Mouse (Mus musculus) neural tube, embryonic 12.5 days (tissue): ENCODE measurements around the gene Kif15. TPM values are rescaled to one million over a fixed set of nuclear protein-coding genes. Genes with fewer than 3 reads are reported as not detected.

Source experiments
- ATAC-seq: fragments of 200-750 bp; cut with Nextera tagmentation; 2 replicates; pipeline ENCODE4 v1.8.0; 2017; ENCODE audit warnings: low read depth, mild to moderate bottlenecking, moderate TSS enrichment, moderate library complexity; ENCODE audit not compliant: low FRiP score
- H3K27ac ChIP-seq: fragments of 300-500 bp; sonication (generic); 2 replicates; pipeline ENCODE4 v1.5.1; 2016
- H3K27me3 ChIP-seq: fragments of 300-500 bp; sonication (generic); replicated peaks from 2 replicates; pipeline ENCODE4 v1.6.1; 2016; ENCODE audit warnings: mild to moderate bottlenecking
- H3K36me3 ChIP-seq: fragments of 300-500 bp; sonication (generic); 2 replicates; pipeline ENCODE4 v1.6.1; 2016; ENCODE audit warnings: mild to moderate bottlenecking
- H3K4me1 ChIP-seq: fragments of 300-500 bp; sonication (generic); 2 replicates; pipeline ENCODE4 v1.6.1; 2016
- H3K4me2 ChIP-seq: fragments of 300-500 bp; sonication (generic); replicated peaks from 2 replicates; pipeline ENCODE4 v1.6.1; 2016; ENCODE audit warnings: mild to moderate bottlenecking
- H3K4me3 ChIP-seq: fragments of 300-500 bp; sonication (generic); 2 replicates; pipeline ENCODE4 v1.5.1; 2016
- H3K9ac ChIP-seq: fragments of 300-500 bp; sonication (generic); 2 replicates; pipeline ENCODE4 v1.6.1; 2016; ENCODE audit warnings: mild to moderate bottlenecking
- H3K9me3 ChIP-seq: fragments of 300-500 bp; sonication (generic); 2 replicates; pipeline ENCODE4 v1.6.1; 2016; ENCODE audit warnings: mild to moderate bottlenecking
- WGBS: fragments of 180-500 bp; shearing (Covaris S2); methylation state at CpG from one replicate; pipeline ENCODE4 v1.1.7; 2016; 5-methylcytosine and 5-hydroxymethylcytosine counted together
- polyA plus RNA-seq: library from polyadenylated mRNA; unstranded; fragments of >200 nt; fragmentation: Nextera tagmentation; extraction: Ambion mirVana; gene quantifications from 2 replicates; pipeline ENCODE4 v1.2.1, GENCODE M21; 2016

Gene Kif15
- polyA plus RNA-seq, 1 experiment from 2014 or later = 44.0 TPM

- Histone ChIP-seq H3K4me3 (peak overlapping the region; percentile 70), H3K9me3 (no peaks in the 10 kb centered on the region), H3K27me3 (no peaks in the 10 kb centered on the region), H3K27ac (peak overlapping the region; percentile 88; the same call in 1 of the 2 replicates), H3K4me2 (peak overlapping the region; percentile 76), H3K9ac (peak overlapping the region; percentile 80), H3K4me1 (peaks cover 10% of the 10 kb centered on the region; the same call in 1 of the 2 replicates), H3K36me3 (peaks cover 5% of the 10 kb centered on the region)
- 43% methylated on average over 19 of the region's 24 CpGs for WGBS
- peak; percentile 52 for ATAC-seq
Measured at GRCm38 (mm10) chr9:123021636-123022379, 71.0 kb downstream of the Kif15 start.

DNA sequence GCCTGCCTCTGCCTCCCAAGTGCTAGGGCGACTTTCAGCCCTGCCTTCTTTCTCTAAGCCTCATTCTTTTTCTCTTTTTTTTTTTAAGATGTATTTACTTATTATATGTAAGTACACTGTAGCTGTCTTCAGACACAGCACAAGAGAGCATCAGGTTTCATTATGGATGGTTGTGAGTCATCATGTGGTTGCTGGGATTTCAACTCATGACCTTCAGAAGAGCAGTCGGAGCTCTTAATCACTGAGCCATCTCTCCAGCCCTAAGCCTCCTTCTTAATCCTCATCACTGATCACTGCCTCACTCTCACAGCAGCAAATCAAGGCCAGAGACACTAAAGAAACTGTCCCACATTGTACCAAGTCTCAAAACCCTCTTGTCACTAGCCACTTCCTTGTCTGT lies 73.4 kb downstream of the Kif15 start:
- 85% methylated on average over 2 of the region's 2 CpGs for WGBS
- H3K4me3 ChIP-seq = no peak overlapping the region
- H3K9ac ChIP-seq = no peak overlapping the region

GRCm38 (mm10) chr9:123031496-123032246 lies 80.8 kb downstream of the Kif15 start:
- no peaks in the 10 kb centered on the region for H3K36me3 ChIP-seq
- no peak overlapping the region for H3K4me3 ChIP-seq
- WGBS = 85% methylated on average over 13 of the region's 13 CpGs
- H3K9ac ChIP-seq = no peak overlapping the region
- no peak for ATAC-seq
- H3K9me3 ChIP-seq = no peaks in the 10 kb centered on the region
- no peak overlapping the region for H3K4me2 ChIP-seq
- H3K27ac ChIP-seq = no peak overlapping the region
- H3K4me1 ChIP-seq = no peaks in the 10 kb centered on the region
- no peaks in the 10 kb centered on the region for H3K27me3 ChIP-seq

More for the DNA sequence above, 73.4 kb downstream of the Kif15 start:
- H3K4me1 ChIP-seq = peaks cover 10% of the 10 kb centered on the region; the same call in 1 of the 2 replicates
- H3K4me2 ChIP-seq = no peak overlapping the region
- H3K9me3 ChIP-seq = no peaks in the 10 kb centered on the region
- no peaks in the 10 kb centered on the region for H3K27me3 ChIP-seq
- ATAC-seq = no peak
- no peak overlapping the region for H3K27ac ChIP-seq
- no peaks in the 10 kb centered on the region for H3K36me3 ChIP-seq

GRCm38 (mm10) chr9:123034426-123034825 lies 83.6 kb downstream of the Kif15 start, which contains the start of gene Tgm4:
Gene Tgm4, plus strand, starts transcription at chr9:123034726.
- 90% methylated on average over 4 of the region's 4 CpGs for WGBS
- Histone ChIP-seq H3K27ac (no peak within 1 kb of the TSS), H3K36me3 (no peaks in the 10 kb centered on the region), H3K27me3 (no peaks in the 10 kb centered on the region), H3K4me1 (no peaks in the 10 kb centered on the region), H3K4me2 (no peak within 1 kb of the TSS), H3K4me3 (no peak within 1 kb of the TSS), H3K9me3 (no peaks in the 10 kb centered on the region), H3K9ac (no peak within 1 kb of the TSS)
- ATAC-seq = no peak

GRCm38 (mm10) chr9:123047665-123048064 lies 96.8 kb downstream of the Kif15 start:
- Histone ChIP-seq H3K9me3 (no peaks in the 10 kb centered on the region), H3K27me3 (no peaks in the 10 kb centered on the region), H3K4me2 (no peak overlapping the region), H3K4me3 (no peak overlapping the region), H3K36me3 (no peaks in the 10 kb centered on the region), H3K9ac (no peak overlapping the region), H3K4me1 (no peaks in the 10 kb centered on the region), H3K27ac (no peak overlapping the region)
- WGBS = 88% methylated on average over 1 of the region's 1 CpGs
- no peak for ATAC-seq

- Histone ChIP-seq H3K27ac (no peak overlapping the region), H3K4me1 (no peaks in the 10 kb centered on the region), H3K27me3 (no peaks in the 10 kb centered on the region), H3K4me2 (no peak overlapping the region), H3K36me3 (no peaks in the 10 kb centered on the region), H3K4me3 (no peak overlapping the region), H3K9ac (no peak overlapping the region), H3K9me3 (no peaks in the 10 kb centered on the region)
- no peak for ATAC-seq
Measured at GRCm38 (mm10) chr9:123058724-123059292, 108.0 kb downstream of the Kif15 start.

- Histone ChIP-seq H3K4me1 (no peaks in the 10 kb centered on the region), H3K4me2 (no peak overlapping the region), H3K27me3 (no peaks in the 10 kb centered on the region), H3K27ac (no peak overlapping the region), H3K9ac (no peak overlapping the region), H3K36me3 (no peaks in the 10 kb centered on the region), H3K4me3 (no peak overlapping the region), H3K9me3 (no peaks in the 10 kb centered on the region)
- no peak for ATAC-seq
- 85% methylated on average over 3 of the region's 3 CpGs for WGBS
Measured at GRCm38 (mm10) chr9:123060172-123060571, 109.3 kb downstream of the Kif15 start.

Other genes starting within 250 kb of the Kif15 start
- gene Topaz1, start 203.7 kb upstream of the Kif15 start, polyA plus RNA-seq = not detected in 2 replicates
- gene Tcaim, start 145.5 kb upstream of the Kif15 start, polyA plus RNA-seq = 7.1 and 7.8 TPM in 2 replicates
- 0.34 TPM in 1 of 2 replicates, not detected in the other for gene Gm35549, start 107.0 kb upstream of the Kif15 start, polyA plus RNA-seq
- gene Zfp445, start 85.0 kb upstream of the Kif15 start, polyA plus RNA-seq = 101 and 115 TPM in 2 replicates
- 4.0 and 4.8 TPM in 2 replicates for gene Zkscan7, start 65.4 kb upstream of the Kif15 start, polyA plus RNA-seq
- gene Zfp105, start 28.0 kb upstream of the Kif15 start, polyA plus RNA-seq = 31.1 and 32.0 TPM in 2 replicates
- 29.1 and 31.8 TPM in 2 replicates for gene 1110059G10Rik, start within 50 bp of the Kif15 start, polyA plus RNA-seq
- 17.9 and 20.4 TPM in 2 replicates for gene Tmem42, start 70.3 kb downstream of the Kif15 start, polyA plus RNA-seq
- gene Tgm4, start 83.7 kb downstream of the Kif15 start, polyA plus RNA-seq = 0.24 and 0.50 TPM in 2 replicates
- 79.8 and 80.6 TPM in 2 replicates for gene Zdhhc3, start 162.2 kb downstream of the Kif15 start, polyA plus RNA-seq
- 83.5 and 83.7 TPM in 2 replicates for gene Exosc7, start 162.2 kb downstream of the Kif15 start, polyA plus RNA-seq
- 0.20 TPM in 1 of 2 replicates, not detected in the other for gene Clec3b, start 199.9 kb downstream of the Kif15 start, polyA plus RNA-seq